8 mouse cellular contexts compared by ENCODE assay signal in the genomic region with DNA sequence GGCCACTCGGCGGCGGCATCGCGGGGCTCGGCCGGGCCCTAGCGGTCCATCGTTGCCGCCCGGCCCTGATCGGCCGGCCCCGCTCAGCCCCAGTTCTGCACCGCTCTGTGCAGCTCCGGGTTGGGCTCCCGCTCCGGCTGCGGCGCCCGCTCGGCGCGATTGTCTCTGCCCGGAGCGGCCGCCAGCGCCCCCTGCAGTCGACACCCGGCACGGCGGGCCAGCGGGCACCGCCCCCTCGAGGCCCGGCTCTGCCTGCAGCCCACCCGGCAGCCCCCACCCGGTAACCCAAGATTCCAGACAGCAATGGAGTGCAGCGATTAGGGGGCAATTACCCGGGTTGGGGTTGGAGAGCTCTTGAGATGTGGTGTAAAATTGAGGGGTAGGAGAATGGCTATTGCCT. TPM values are rescaled to one million over a fixed set of nuclear protein-coding genes. Genes with fewer than 3 reads are reported as not detected.
DNase-seq lines count a peak whose midpoint lies in the region; ATAC-seq lines count a peak whose summit lies in the region.

A gene (minus strand): TSS at position 186 of the 400 bp plus-strand sequence.

- no peaks in the 10 kb centered on the region for H3K36me3 ChIP-seq in hindbrain, embryonic 11.5 days (ENCODE audit: control insufficient read depth, insufficient read depth, low read length)

- H3K4me3 ChIP-seq in hindbrain, embryonic 11.5 days (ENCODE audit: low read depth, low read length) = peak within 1 kb of the TSS; percentile 94

- H3K27ac ChIP-seq in hindbrain, embryonic 11.5 days (ENCODE audit: low read depth, low read length) = peak within 1 kb of the TSS; percentile 92

- intact Hi-C loops in left cerebral cortex, postnatal 10 days (cut with DNase I) = loop anchor here (10.0 kb wide), 1 partner anchor 207 kb away; no protein-coding TSS in a partner anchor

- peaks cover 15% of the 10 kb centered on the region for H3K4me1 ChIP-seq in hindbrain, embryonic 11.5 days (replicated peaks; ENCODE audit: control insufficient read depth, insufficient read depth, low read length)

- peak; percentile 89 for ATAC-seq in hindbrain, embryonic 11.5 days (ENCODE audit: low FRiP score)
- ATAC-seq in megakaryocyte, adult 5-6 weeks (ENCODE audit: poor library complexity, severe bottlenecking) = peak; percentile 81

- DNase-seq in left cerebral cortex, adult 18-20 months (ENCODE audit: low spot score in 2 of 2) = peak; percentile 77 to 80
- no peak for DNase-seq in left cerebral cortex, adult 11 months (ENCODE audit: low spot score)
- DNase-seq in cerebellum, postnatal 10 days = peak; percentile 96 to 97
- peak in 1 of 2 experiments; percentile 86 for DNase-seq in frontal cortex, adult 2 months (ENCODE audit: extremely low spot score in 1 of 2, low spot score in 1 of 2)
- DNase-seq in hindbrain, embryonic 11.5 days (ENCODE audit: low spot score) = peak; percentile 95
- peak; percentile 69 to 89 for DNase-seq in left cerebral cortex, postnatal 10 days (ENCODE audit: extremely low spot score in 1 of 2, low spot score in 2 of 2)
- DNase-seq in right cerebral cortex, postnatal 4 days = peak; percentile 93

- under 1% methylated on average over 40 of the region's 40 CpGs for WGBS in hindbrain, embryonic 11.5 days

- H3K9me3 ChIP-seq in hindbrain, embryonic 11.5 days (ENCODE audit: control insufficient read depth, low read length) = no peaks in the 10 kb centered on the region

- H3K9ac ChIP-seq in hindbrain, embryonic 11.5 days (ENCODE audit: low read depth, low read length) = peak within 1 kb of the TSS; percentile 99

- peak within 1 kb of the TSS; percentile 89 for H3K4me2 ChIP-seq in hindbrain, embryonic 11.5 days (replicated peaks; ENCODE audit: low read depth, low read length)

- peaks cover 5% of the 10 kb centered on the region; the same call in 1 of the 2 replicates for H3K27me3 ChIP-seq in hindbrain, embryonic 11.5 days (ENCODE audit: control insufficient read depth, insufficient read depth, low read length)

RNA-seq across cellular contexts. Expression of the gene that starts here (rescaled TPM):
- 100 to 1,000 TPM; 113 to 133 TPM for total RNA-seq in left cerebral cortex, adult 18-20 months (2021)
- 69.6 and 70.0 TPM in 2 replicates for polyA plus RNA-seq in frontal cortex, adult 2 months (2012; rRNA removed)
- 10.7 and 11.7 TPM in 2 replicates for polyA plus RNA-seq in hindbrain, embryonic 11.5 days (2014; fragmentation: Nextera tagmentation; extraction: Ambion mirVana)
- 100 to 1,000 TPM; 125 to 135 TPM for total RNA-seq in left cerebral cortex, postnatal 10 days (2021)
- 0.09 TPM in 1 of 2 replicates, not detected in the other for total RNA-seq in megakaryocyte, adult 5-6 weeks (2015)
- total RNA-seq in megakaryocyte, adult 5-6 weeks (2017) = not detected in 2 replicates

Comparison
In these comparisons a context has a peak if more than half of its experiments do, and no peak if none do; other contexts are left out.
1. RNA of the gene that starts here (total RNA-seq): 125 to 135 TPM in left cerebral cortex, postnatal 10 days and 113 to 133 TPM in left cerebral cortex, adult 18-20 months; 0.09 TPM in megakaryocyte, adult 5-6 weeks; every median in the first group is over 100 times any median in the second.
2. Peak in ATAC-seq in megakaryocyte, adult 5-6 weeks; RNA of the gene not detected or under 1 TPM.